Mouse (Mus musculus) liver, adult 2 months (tissue): ENCODE results near the gene Rapgefl1. TPM values are rescaled to one million over a fixed set of nuclear protein-coding genes. Genes with fewer than 3 reads are reported as not detected.

ENCODE experiments used
- DNase-seq: peaks from one replicate; pipeline ENCODE4 v3.0.0-alpha.2; 2011; ENCODE audit warnings: low read depth, low spot score; ENCODE audit errors: extremely low read depth
- H3K27ac ChIP-seq: fragments of 200-500 bp; replicated peaks from 2 replicates; pipeline ENCODE4 v1.5.1; 2012; ENCODE audit warnings: low read depth, mild to moderate bottlenecking, control low read depth, inconsistent platforms, low read length; ENCODE audit not compliant: insufficient read depth
- H3K27me3 ChIP-seq: fragments of 200-500 bp; 2 replicates; pipeline ENCODE4 v1.6.1; 2012; ENCODE audit warnings: mild to moderate bottlenecking, moderate library complexity, low read length, inconsistent platforms; ENCODE audit not compliant: control insufficient read depth, insufficient read depth
- H3K36me3 ChIP-seq: fragments of 200-500 bp; 2 replicates; pipeline ENCODE4 v1.6.1; 2012; ENCODE audit warnings: low read length, inconsistent platforms; ENCODE audit not compliant: control insufficient read depth, insufficient read depth
- H3K4me1 ChIP-seq: fragments of 200-500 bp; 2 replicates; pipeline ENCODE4 v1.6.1; 2011; ENCODE audit warnings: low read length; ENCODE audit not compliant: control insufficient read depth, insufficient read depth
- H3K4me3 ChIP-seq: fragments of 200-500 bp; 2 replicates; pipeline ENCODE4 v1.5.1; 2011; ENCODE audit warnings: low read depth, mild to moderate bottlenecking, control low read depth, low read length, moderate library complexity; ENCODE audit not compliant: insufficient read depth
- H3K79me2 ChIP-seq: fragments of 200-500 bp; 2 replicates; pipeline ENCODE4 v1.6.1; 2012; ENCODE audit warnings: inconsistent platforms, mild to moderate bottlenecking, low read length, moderate library complexity; ENCODE audit not compliant: control insufficient read depth, insufficient read depth
- H3K9ac ChIP-seq: fragments of 200-500 bp; 2 replicates; pipeline ENCODE4 v1.6.1; 2012; ENCODE audit warnings: low read depth, mild to moderate bottlenecking, control low read depth, inconsistent platforms, low read length
- CTCF ChIP-seq: fragments of 200-500 bp; IDR thresholded peaks from 2 replicates; pipeline ENCODE4 v1.5.1; 2011; ENCODE audit warnings: low read depth, low read length, control low read depth
- POLR2A ChIP-seq: fragments of 200-500 bp; IDR thresholded peaks from 2 replicates; pipeline ENCODE4 v1.6.1; 2011; ENCODE audit warnings: low read length, control low read depth; ENCODE audit not compliant: insufficient read depth; ENCODE audit errors: extremely low read depth
- WGBS: fragments of 180-500 bp; shearing (Covaris S2); methylation state at CpG from one replicate; pipeline ENCODE4 v1.1.7; 2018; 5-methylcytosine and 5-hydroxymethylcytosine counted together
- polyA plus RNA-seq: library from polyadenylated mRNA; depleted of rRNA; stranded (reverse); fragments of >200 nt; gene quantifications from 2 replicates; pipeline ENCODE4 v1.2.3, GENCODE M21; 2012
- total RNA-seq: library from RNA; depleted of rRNA; stranded (reverse); fragments of >200 nt; gene quantifications from 2 replicates; pipeline ENCODE4 v1.2.3, GENCODE M21; 2014

Gene Rapgefl1
- total and polyA plus RNA-seq, 2 experiments = 0.18 to 1.9 TPM

DNA sequence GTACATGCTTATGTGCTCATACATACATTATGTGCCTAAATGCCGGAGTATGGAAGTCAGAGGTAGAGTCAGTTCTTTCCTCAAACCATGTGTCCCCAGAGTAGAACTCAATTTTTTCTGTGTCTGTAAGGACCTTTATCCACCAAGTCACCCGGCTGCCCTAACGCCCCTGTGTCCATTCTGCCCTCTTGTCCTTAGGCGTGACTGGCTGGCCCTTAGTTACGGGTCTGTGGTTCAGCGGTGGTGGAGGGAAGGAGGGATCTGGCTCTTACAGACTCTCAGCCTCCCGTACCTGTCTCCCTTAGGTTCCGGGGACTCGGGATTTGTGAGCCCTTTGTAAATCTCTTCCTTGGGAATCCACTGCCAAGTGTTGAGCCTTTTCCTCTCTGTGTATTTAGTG lies 40.4 kb downstream of the Rapgefl1 start:
- TF ChIP-seq CTCF = no peak
- no peak for TF ChIP-seq POLR2A
- Histone ChIP-seq H3K79me2 (peaks cover 24% of the 10 kb centered on the region; the same call in 1 of the 2 replicates), H3K36me3 (no peaks in the 10 kb centered on the region), H3K27me3 (no peaks in the 10 kb centered on the region), H3K27ac (no peak overlapping the region), H3K4me1 (no peaks in the 10 kb centered on the region), H3K9ac (no peak overlapping the region), H3K4me3 (no peak overlapping the region)
- peak; percentile 35 for DNase-seq
- WGBS = 70% methylated on average over 9 of the region's 9 CpGs

DNA sequence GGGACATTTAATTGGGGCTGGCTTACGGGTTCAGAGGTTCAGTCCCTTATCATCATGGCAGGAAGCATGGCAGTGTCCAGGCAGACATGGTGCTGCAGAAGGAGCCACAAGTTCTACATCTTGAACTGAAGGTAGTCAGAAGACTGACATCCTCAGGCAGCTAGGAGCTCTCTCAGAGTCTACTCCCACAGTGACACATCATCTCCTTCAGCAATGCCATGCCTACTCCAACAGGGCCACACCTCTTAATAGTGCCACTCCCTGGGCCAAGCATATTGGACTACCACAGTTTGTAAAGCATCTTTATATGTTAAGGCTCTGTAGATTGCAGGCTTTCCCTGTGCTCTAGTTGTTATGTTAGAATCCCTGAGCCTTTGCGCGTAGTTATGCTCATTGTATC lies 51.1 kb downstream of the Rapgefl1 start:
- TF ChIP-seq CTCF = no peak
- no peak overlapping the region for H3K4me3 ChIP-seq
- 96% methylated on average over 3 of the region's 3 CpGs for WGBS
- peaks cover 44% of the 10 kb centered on the region for H3K36me3 ChIP-seq
- H3K4me1 ChIP-seq = no peaks in the 10 kb centered on the region
- H3K9ac ChIP-seq = no peak overlapping the region
- no peak overlapping the region for H3K27ac ChIP-seq
- DNase-seq = no peak
- H3K79me2 ChIP-seq = no peaks in the 10 kb centered on the region
- H3K27me3 ChIP-seq = no peaks in the 10 kb centered on the region

DNA sequence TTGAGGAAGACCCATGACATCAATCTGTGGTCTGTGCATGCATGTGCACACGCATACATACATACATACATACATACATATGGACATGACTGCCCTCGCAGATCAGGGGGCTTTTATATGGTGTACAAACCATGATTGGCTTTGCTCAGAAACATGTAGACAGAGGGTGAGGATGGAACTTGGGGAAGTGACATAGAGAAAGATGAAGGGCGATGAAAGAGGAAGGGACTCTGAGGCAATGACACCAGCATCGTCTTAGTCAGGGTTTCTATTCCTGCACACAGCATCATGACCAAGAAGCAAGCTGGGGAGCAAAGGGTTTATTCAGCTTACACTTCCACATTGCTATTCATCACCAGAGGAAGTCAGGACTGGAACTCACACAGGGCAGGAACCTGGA lies 52.5 kb downstream of the Rapgefl1 start:
- no peak for DNase-seq
- Histone ChIP-seq H3K9ac (no peak overlapping the region), H3K36me3 (peaks cover 47% of the 10 kb centered on the region), H3K27me3 (no peaks in the 10 kb centered on the region), H3K79me2 (no peaks in the 10 kb centered on the region), H3K4me3 (no peak overlapping the region), H3K27ac (no peak overlapping the region), H3K4me1 (no peaks in the 10 kb centered on the region)
- WGBS = 93% methylated on average over 4 of the region's 4 CpGs
- TF ChIP-seq CTCF (no peak), POLR2A (no peak)

DNA sequence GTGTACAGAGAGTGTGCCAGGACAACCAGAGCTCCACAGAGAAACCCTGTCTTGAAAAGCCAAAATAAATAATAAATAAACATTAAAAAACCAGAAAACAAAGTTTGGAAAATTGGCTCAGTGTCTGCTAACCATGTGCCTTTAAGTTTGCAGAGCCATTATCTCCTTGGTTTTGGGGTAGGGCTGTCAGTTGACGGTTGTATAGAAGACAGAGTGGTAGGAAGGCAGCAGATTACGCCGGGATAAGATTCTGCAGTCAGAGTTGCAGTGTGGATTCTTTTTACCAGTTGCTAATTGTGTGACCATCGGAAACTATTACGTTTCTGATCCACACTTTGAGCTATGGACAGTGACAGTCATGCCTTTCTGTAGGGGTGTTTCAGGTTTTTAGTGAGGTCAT lies 53.4 kb downstream of the Rapgefl1 start:
- Histone ChIP-seq H3K27me3 (no peaks in the 10 kb centered on the region), H3K9ac (no peak overlapping the region), H3K4me3 (no peak overlapping the region), H3K36me3 (peaks cover 42% of the 10 kb centered on the region), H3K79me2 (no peaks in the 10 kb centered on the region), H3K27ac (no peak overlapping the region), H3K4me1 (no peaks in the 10 kb centered on the region)
- DNase-seq = no peak
- 92% methylated on average over 5 of the region's 5 CpGs for WGBS
- TF ChIP-seq CTCF (no peak), POLR2A (no peak)

DNA sequence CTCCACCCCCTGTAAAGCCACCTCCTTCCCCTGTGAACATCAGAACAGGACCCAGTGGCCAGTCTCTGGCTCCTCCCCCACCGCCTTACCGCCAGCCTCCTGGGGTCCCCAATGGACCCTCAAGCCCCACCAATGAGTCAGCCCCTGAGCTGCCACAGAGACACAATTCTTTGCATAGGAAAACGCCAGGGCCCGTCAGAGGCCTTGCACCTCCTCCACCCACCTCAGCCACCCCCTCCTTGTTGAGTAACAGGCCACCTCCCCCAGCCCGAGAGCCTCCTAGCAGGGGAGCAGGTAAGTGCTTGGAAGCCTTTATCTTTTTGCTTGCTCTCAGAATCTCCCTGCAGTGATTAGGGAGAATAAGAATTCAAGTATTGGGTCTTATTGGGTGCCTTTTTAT lies 55.8 kb downstream of the Rapgefl1 start:
- TF ChIP-seq CTCF (no peak), POLR2A (no peak)
- Histone ChIP-seq H3K9ac (no peak overlapping the region), H3K79me2 (no peaks in the 10 kb centered on the region), H3K27ac (no peak overlapping the region), H3K4me3 (no peak overlapping the region), H3K4me1 (no peaks in the 10 kb centered on the region), H3K27me3 (no peaks in the 10 kb centered on the region), H3K36me3 (peaks cover 27% of the 10 kb centered on the region)
- WGBS = 88% methylated on average over 5 of the region's 5 CpGs
- no peak for DNase-seq

DNA sequence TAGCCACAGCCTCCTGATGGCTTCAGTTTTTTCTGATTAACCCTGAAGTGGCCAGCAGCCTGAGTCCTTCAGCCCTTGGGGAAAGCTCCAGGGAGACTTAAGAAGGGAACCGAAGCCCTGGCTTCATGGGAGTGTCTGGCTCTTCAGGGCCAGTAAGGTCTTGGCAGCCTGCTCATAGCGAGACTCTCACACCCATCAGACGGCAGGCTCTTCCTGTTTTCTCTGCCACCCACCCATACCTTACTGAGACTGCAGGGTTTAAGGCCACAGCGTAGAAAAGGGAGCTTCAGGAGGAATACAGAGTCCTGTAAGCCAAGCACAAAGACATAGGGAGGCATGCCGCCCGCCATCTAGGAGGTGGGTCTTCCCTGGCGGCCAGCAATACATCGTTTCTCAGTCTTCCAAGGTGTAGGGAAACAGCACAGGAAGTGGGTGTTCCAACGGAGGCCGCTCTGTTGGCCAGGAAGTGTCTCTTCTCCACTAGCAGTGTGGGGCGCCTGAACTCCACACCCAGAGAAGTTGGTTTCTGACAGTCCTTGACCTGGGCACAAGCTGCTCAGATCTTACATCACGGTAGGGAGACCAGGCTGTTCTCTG lies 64.0 kb downstream of the Rapgefl1 start:
- H3K27ac ChIP-seq = no peak overlapping the region
- TF ChIP-seq CTCF (no peak), POLR2A (no peak)
- DNase-seq = no peak
- H3K4me3 ChIP-seq = no peak overlapping the region
- H3K79me2 ChIP-seq = no peaks in the 10 kb centered on the region
- H3K36me3 ChIP-seq = peaks cover 13% of the 10 kb centered on the region; the same call in 1 of the 2 replicates
- H3K9ac ChIP-seq = no peak overlapping the region
- H3K27me3 ChIP-seq = no peaks in the 10 kb centered on the region
- H3K4me1 ChIP-seq = no peaks in the 10 kb centered on the region
- WGBS = 83% methylated on average over 12 of the region's 12 CpGs
